Mouse (Mus musculus) kidney, postnatal 0 days (tissue): ENCODE measurements at regions not wholly inside any gene's neighbourhood (a gene's known extent, or its start where the extent isn't known, plus 50 kb on each side); places are given as distances from the start of the nearest gene placed in this dataset.

Source experiments
- ATAC-seq: fragments of 200-750 bp; cut with Nextera tagmentation; replicated peaks from 2 replicates; pipeline ENCODE4 v1.8.0; 2017; ENCODE audit warnings: low read depth, moderate number of reproducible peaks, moderate TSS enrichment, moderate library complexity; ENCODE audit not compliant: low FRiP score
- DNase-seq: peaks from one replicate; pipeline ENCODE4 v3.0.0-alpha.2; 2016; ENCODE audit warnings: low spot score
- H3K27ac ChIP-seq: fragments of 300-500 bp; sonication (generic); 2 replicates; pipeline ENCODE4 v1.5.1; 2014; ENCODE audit warnings: mild to moderate bottlenecking
- H3K27me3 ChIP-seq: fragments of 300-500 bp; sonication (generic); 2 replicates; pipeline ENCODE4 v1.6.1; 2014; ENCODE audit warnings: low read length, mixed read lengths; ENCODE audit not compliant: insufficient read depth
- H3K36me3 ChIP-seq: fragments of 300-500 bp; sonication (generic); 2 replicates; pipeline ENCODE4 v1.6.1; 2014; ENCODE audit warnings: low read length, mixed read lengths; ENCODE audit not compliant: insufficient read depth
- H3K4me1 ChIP-seq: fragments of 300-500 bp; sonication (generic); replicated peaks from 2 replicates; pipeline ENCODE4 v1.6.1; 2014; ENCODE audit warnings: antibody characterized with exemption, low read length, mixed read lengths; ENCODE audit not compliant: insufficient read depth
- H3K4me2 ChIP-seq: fragments of 300-500 bp; sonication (generic); 2 replicates; pipeline ENCODE4 v1.6.1; 2014; ENCODE audit warnings: mild to moderate bottlenecking, low read length, moderate library complexity, mixed read lengths
- H3K4me3 ChIP-seq: fragments of 300-500 bp; sonication (generic); replicated peaks from 2 replicates; pipeline ENCODE4 v1.5.1; 2014; ENCODE audit warnings: low read depth, low read length
- H3K9ac ChIP-seq: fragments of 300-500 bp; sonication (generic); 2 replicates; pipeline ENCODE4 v1.6.1; 2014; ENCODE audit warnings: low read depth, low read length
- H3K9me3 ChIP-seq: fragments of 300-500 bp; sonication (generic); replicated peaks from 2 replicates; pipeline ENCODE4 v1.6.1; 2016; ENCODE audit warnings: low read length, inconsistent platforms, mixed read lengths
- CTCF ChIP-seq: IDR thresholded peaks from 2 replicates; pipeline ENCODE4 v1.5.1; 2016; ENCODE audit warnings: antibody characterized with exemption, low read depth, mild to moderate bottlenecking, moderate library complexity
- WGBS: fragments of 180-500 bp; shearing (Covaris S2); extraction: QIAGEN DNeasy Blood & Tissue Kit; methylation state at CpG from one replicate; pipeline ENCODE4 v1.1.7; 2014; 5-methylcytosine and 5-hydroxymethylcytosine counted together

- no peak for TF ChIP-seq CTCF
- H3K27me3 ChIP-seq = no peaks in the 10 kb centered on the region
- H3K27ac ChIP-seq = no peak overlapping the region
- H3K9ac ChIP-seq = no peak overlapping the region
- WGBS = 71% methylated on average over 9 of the region's 9 CpGs
- no peak overlapping the region for H3K4me3 ChIP-seq
- H3K4me1 ChIP-seq = no peaks in the 10 kb centered on the region
- no peaks in the 10 kb centered on the region for H3K9me3 ChIP-seq
- DNase-seq = no peak
- ATAC-seq = no peak
- no peaks in the 10 kb centered on the region for H3K36me3 ChIP-seq
- no peak overlapping the region for H3K4me2 ChIP-seq
These were observed 91.2 kb downstream of the Srek1 start for GRCm38 (mm10) chr13:103683169-103683568.

GRCm38 (mm10) chr13:103680740-103681139 lies 93.7 kb downstream of the Srek1 start:
- Histone ChIP-seq H3K4me3 (no peak overlapping the region), H3K4me2 (no peak overlapping the region), H3K27me3 (no peaks in the 10 kb centered on the region), H3K9me3 (no peaks in the 10 kb centered on the region), H3K36me3 (no peaks in the 10 kb centered on the region), H3K27ac (no peak overlapping the region), H3K4me1 (no peaks in the 10 kb centered on the region), H3K9ac (no peak overlapping the region)
- ATAC-seq = no peak
- WGBS = 91% methylated on average over 4 of the region's 4 CpGs
- TF ChIP-seq CTCF = no peak
- no peak for DNase-seq

GRCm38 (mm10) chr13:103680052-103680451 lies 94.4 kb downstream of the Srek1 start:
- Histone ChIP-seq H3K27me3 (no peaks in the 10 kb centered on the region), H3K4me1 (no peaks in the 10 kb centered on the region), H3K9me3 (no peaks in the 10 kb centered on the region), H3K9ac (no peak overlapping the region), H3K4me3 (no peak overlapping the region), H3K27ac (no peak overlapping the region), H3K36me3 (no peaks in the 10 kb centered on the region), H3K4me2 (no peak overlapping the region)
- WGBS = 87% methylated on average over 7 of the region's 7 CpGs
- DNase-seq (no peak), ATAC-seq (no peak)
- TF ChIP-seq CTCF = no peak

GRCm38 (mm10) chr13:103676831-103677230 lies 97.6 kb downstream of the Srek1 start:
- 71% methylated on average over 13 of the region's 13 CpGs for WGBS

GRCm38 (mm10) chr13:103676221-103676620 lies 98.2 kb downstream of the Srek1 start:
- no peak overlapping the region for H3K4me3 ChIP-seq
- no peak for DNase-seq
- WGBS = 76% methylated on average over 5 of the region's 5 CpGs

More at GRCm38 (mm10) chr13:103676831-103677230, 97.6 kb downstream of the Srek1 start:
- Histone ChIP-seq H3K4me3 (no peak overlapping the region), H3K36me3 (no peaks in the 10 kb centered on the region), H3K9ac (no peak overlapping the region), H3K9me3 (no peaks in the 10 kb centered on the region), H3K27ac (no peak overlapping the region), H3K4me1 (no peaks in the 10 kb centered on the region), H3K4me2 (no peak overlapping the region), H3K27me3 (no peaks in the 10 kb centered on the region)
- no peak for ATAC-seq
- DNase-seq = no peak
- TF ChIP-seq CTCF = no peak

GRCm38 (mm10) chr13:103670611-103671010 lies 103.8 kb downstream of the Srek1 start:
- Histone ChIP-seq H3K4me2 (no peak overlapping the region), H3K4me3 (no peak overlapping the region), H3K9ac (no peak overlapping the region), H3K27me3 (no peaks in the 10 kb centered on the region), H3K27ac (no peak overlapping the region), H3K36me3 (no peaks in the 10 kb centered on the region), H3K9me3 (no peaks in the 10 kb centered on the region), H3K4me1 (no peaks in the 10 kb centered on the region)
- DNase-seq (no peak), ATAC-seq (no peak)
- no peak for TF ChIP-seq CTCF

More at GRCm38 (mm10) chr13:103676221-103676620, 98.2 kb downstream of the Srek1 start:
- no peak for ATAC-seq
- Histone ChIP-seq H3K27me3 (no peaks in the 10 kb centered on the region), H3K4me2 (no peak overlapping the region), H3K9me3 (no peaks in the 10 kb centered on the region), H3K27ac (no peak overlapping the region), H3K36me3 (no peaks in the 10 kb centered on the region), H3K4me1 (no peaks in the 10 kb centered on the region), H3K9ac (no peak overlapping the region)
- TF ChIP-seq CTCF = no peak

- Histone ChIP-seq H3K27ac (no peak overlapping the region), H3K9ac (no peak overlapping the region), H3K9me3 (no peaks in the 10 kb centered on the region), H3K4me3 (no peak overlapping the region), H3K36me3 (no peaks in the 10 kb centered on the region), H3K4me2 (no peak overlapping the region), H3K27me3 (no peaks in the 10 kb centered on the region), H3K4me1 (no peaks in the 10 kb centered on the region)
- ATAC-seq (no peak), DNase-seq (no peak)
- TF ChIP-seq CTCF = no peak
- 91% methylated on average over 4 of the region's 4 CpGs for WGBS
These were observed 104.6 kb downstream of the Srek1 start for GRCm38 (mm10) chr13:103669856-103670255.
